Mouse (Mus musculus) embryonic facial prominence, embryonic 11.5 days (tissue): ENCODE data around the gene Kcnj4. TPM values are rescaled to one million over a fixed set of nuclear protein-coding genes. Genes with fewer than 3 reads are reported as not detected.
"Not testable (repeated sequence)": the region's sequence is repeated elsewhere in the genome, so short reads cannot be mapped to it uniquely, and the experiment has no call there.

ENCODE experiments used
- ATAC-seq: fragments of 200-750 bp; cut with Nextera tagmentation; replicated peaks from 2 replicates; pipeline ENCODE4 v1.8.0; 2017; ENCODE audit warnings: low read depth; ENCODE audit not compliant: insufficient number of reproducible peaks, low FRiP score, low TSS enrichment
- DNase-seq: peaks from one replicate; pipeline ENCODE4 v3.0.0-alpha.2; 2015; ENCODE audit warnings: low spot score
- H3K27ac ChIP-seq: fragments of 300-500 bp; sonication (generic); replicated peaks from 2 replicates; pipeline ENCODE4 v1.5.1; 2014; ENCODE audit warnings: mild to moderate bottlenecking, low read depth, low read length, control low read depth
- H3K27me3 ChIP-seq: fragments of 300-500 bp; sonication (generic); 2 replicates; pipeline ENCODE4 v1.6.1; 2014; ENCODE audit warnings: mild to moderate bottlenecking, low read length, moderate library complexity, mixed read lengths; ENCODE audit not compliant: control insufficient read depth, insufficient read depth
- H3K36me3 ChIP-seq: fragments of 300-500 bp; sonication (generic); replicated peaks from 2 replicates; pipeline ENCODE4 v1.6.1; 2014; ENCODE audit warnings: low read depth, mild to moderate bottlenecking, low read length, moderate library complexity, mixed read lengths; ENCODE audit not compliant: control insufficient read depth, insufficient read depth
- H3K4me1 ChIP-seq: fragments of 300-500 bp; sonication (generic); 2 replicates; pipeline ENCODE4 v1.6.1; 2014; ENCODE audit warnings: low read length, mixed read lengths; ENCODE audit not compliant: control insufficient read depth, insufficient read depth
- H3K4me2 ChIP-seq: fragments of 300-500 bp; sonication (generic); 2 replicates; pipeline ENCODE4 v1.6.1; 2014; ENCODE audit warnings: low read depth, mild to moderate bottlenecking, control low read depth, low read length, moderate library complexity
- H3K4me3 ChIP-seq: fragments of 300-500 bp; sonication (generic); 2 replicates; pipeline ENCODE4 v1.5.1; 2014; ENCODE audit warnings: low read depth, low read length, control low read depth
- H3K9ac ChIP-seq: fragments of 300-500 bp; sonication (generic); replicated peaks from 2 replicates; pipeline ENCODE4 v1.6.1; 2014; ENCODE audit warnings: mild to moderate bottlenecking, control low read depth, low read length
- H3K9me3 ChIP-seq: fragments of 300-500 bp; sonication (generic); replicated peaks from 2 replicates; pipeline ENCODE4 v1.6.1; 2016; ENCODE audit warnings: mild to moderate bottlenecking, low read length, inconsistent platforms, mixed read lengths; ENCODE audit not compliant: control insufficient read depth
- WGBS: fragments of 180-500 bp; shearing (Covaris S2); extraction: QIAGEN DNeasy Blood & Tissue Kit; methylation state at CpG from one replicate; pipeline ENCODE4 v1.1.7; 2014; 5-methylcytosine and 5-hydroxymethylcytosine counted together
- polyA plus RNA-seq: library from polyadenylated mRNA; unstranded; fragments of >200 nt; fragmentation: Nextera tagmentation; extraction: Ambion mirVana; gene quantifications from 2 replicates; pipeline ENCODE4 v1.2.1, GENCODE M21; 2014

Gene Kcnj4
- polyA plus RNA-seq, 1 experiment from 2014 or later = not detected

GRCm38 (mm10) chr15:79466601-79467286 is 38.3 kb downstream of the Kcnj4 start:
- Histone ChIP-seq H3K27me3 (peaks cover 2% of the 10 kb centered on the region; the same call in 1 of the 2 replicates), H3K4me3 (no peak overlapping the region), H3K36me3 (no peaks in the 10 kb centered on the region), H3K27ac (no peak overlapping the region), H3K4me2 (no peak overlapping the region), H3K4me1 (no peaks in the 10 kb centered on the region), H3K9me3 (no peaks in the 10 kb centered on the region), H3K9ac (no peak overlapping the region)
- peak; percentile 91 for DNase-seq
- WGBS = 5% methylated on average over 18 of the region's 18 CpGs
- ATAC-seq = peak; percentile 88

GRCm38 (mm10) chr15:79456546-79456945 is 48.5 kb downstream of the Kcnj4 start:
- Histone ChIP-seq H3K9me3 (no peaks in the 10 kb centered on the region), H3K4me3 (no peak overlapping the region), H3K36me3 (no peaks in the 10 kb centered on the region), H3K4me2 (no peak overlapping the region), H3K27ac (no peak overlapping the region), H3K4me1 (no peaks in the 10 kb centered on the region), H3K9ac (no peak overlapping the region), H3K27me3 (no peaks in the 10 kb centered on the region)
- 65% methylated on average over 6 of the region's 6 CpGs for WGBS
- ATAC-seq (no peak), DNase-seq (no peak)

DNA sequence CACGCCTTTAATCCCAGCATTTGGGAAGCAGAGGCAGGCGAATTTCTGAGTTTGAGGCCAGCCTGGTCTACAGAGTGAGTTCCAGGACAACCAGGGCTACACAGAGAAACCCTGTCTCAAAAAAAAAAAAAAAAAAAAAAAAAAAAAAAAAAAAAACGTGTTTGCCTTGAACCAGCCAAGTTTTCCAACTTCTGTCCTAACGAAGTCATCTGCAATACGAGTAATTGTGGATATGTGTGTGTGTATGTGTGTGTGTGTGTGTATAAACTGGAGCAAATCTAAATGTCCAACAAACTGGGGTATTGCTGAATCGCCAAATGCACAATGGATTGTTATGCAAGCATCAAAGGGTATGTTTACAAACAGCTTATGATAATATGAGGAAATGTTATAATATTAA is 48.9 kb downstream of the Kcnj4 start:
- H3K9ac ChIP-seq, H3K36me3 ChIP-seq, H3K27ac ChIP-seq, DNase-seq, H3K4me1 ChIP-seq, H3K4me2 ChIP-seq, ATAC-seq, H3K27me3 ChIP-seq, H3K9me3 ChIP-seq, H3K4me3 ChIP-seq: not testable (repeated sequence)
- WGBS = 44% methylated on average over 6 of the region's 6 CpGs

DNA sequence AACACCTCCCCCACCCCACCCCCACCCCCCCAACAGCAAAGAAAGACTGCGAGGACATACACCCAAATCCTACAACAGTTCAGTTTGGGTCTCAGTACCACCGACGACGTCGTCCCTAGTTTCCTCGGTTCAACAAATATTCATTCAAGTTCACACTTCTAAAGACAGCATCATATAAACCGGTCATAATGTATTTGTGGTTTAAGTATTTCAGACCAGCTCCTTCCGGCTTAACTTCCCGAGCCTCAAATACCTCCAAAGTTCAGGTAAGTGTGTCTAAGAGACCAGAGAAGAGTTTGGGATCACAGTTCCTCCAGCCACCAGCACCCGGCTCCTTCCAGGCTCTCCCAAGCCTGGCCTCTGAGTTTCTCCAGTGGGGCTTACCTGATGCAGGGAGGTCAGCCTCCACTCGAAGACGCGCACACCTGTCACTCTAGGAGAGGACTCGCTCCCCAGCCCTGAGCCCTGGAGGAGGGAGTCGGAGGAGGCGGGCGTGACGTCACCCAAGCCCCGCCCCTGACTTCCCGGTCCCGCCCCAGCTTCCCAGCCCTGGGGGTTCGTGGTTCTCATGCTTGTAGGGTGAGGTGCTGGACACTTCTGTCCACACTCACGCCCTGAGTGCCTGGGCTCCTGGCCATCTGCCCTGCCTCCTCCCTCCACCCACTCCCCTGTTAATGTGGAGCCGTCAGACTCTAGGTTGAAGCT is 49.8 kb downstream of the Kcnj4 start, which contains the start of gene Csnk1e:
Gene Csnk1e (minus strand): TSS at position 461 of the 705 bp plus-strand sequence.
- Histone ChIP-seq H3K9ac (peak within 1 kb of the TSS; percentile 26; the same call in 1 of the 2 replicates), H3K27me3 (no peaks in the 10 kb centered on the region), H3K9me3 (no peaks in the 10 kb centered on the region), H3K4me3 (peak within 1 kb of the TSS; percentile 30), H3K4me1 (no peaks in the 10 kb centered on the region), H3K36me3 (no peaks in the 10 kb centered on the region), H3K4me2 (peak within 1 kb of the TSS; percentile 68), H3K27ac (no peak within 1 kb of the TSS)
- DNase-seq = peak; percentile 76
- WGBS = 2% methylated on average over 24 of the region's 24 CpGs
- ATAC-seq = peak; percentile 72; the same call in 1 of the 2 replicates

DNA sequence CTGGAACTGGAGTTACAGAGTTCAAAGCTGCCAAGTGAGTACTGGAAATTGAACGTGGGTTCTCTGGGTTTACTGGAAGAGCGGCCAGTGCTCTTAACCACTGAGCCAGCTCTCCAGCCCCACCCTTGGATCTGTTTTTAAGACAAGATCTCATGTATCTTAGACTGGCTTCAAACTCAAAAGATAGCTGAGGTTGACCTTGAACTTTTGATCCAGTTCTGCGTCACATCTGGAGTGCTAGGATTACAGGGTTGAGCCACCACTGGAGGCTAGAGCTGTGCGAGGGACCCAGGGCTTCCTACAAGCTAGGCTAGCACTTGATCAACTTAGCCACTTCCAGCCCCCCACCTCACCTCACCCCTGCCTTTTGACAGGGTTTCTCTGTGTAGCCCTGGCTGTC is 51.2 kb downstream of the Kcnj4 start:
- no peak overlapping the region for H3K4me2 ChIP-seq
- DNase-seq (no peak), ATAC-seq (no peak)
- H3K36me3 ChIP-seq = no peaks in the 10 kb centered on the region
- H3K9ac ChIP-seq = no peak overlapping the region
- H3K9me3 ChIP-seq = no peaks in the 10 kb centered on the region
- 88% methylated on average over 4 of the region's 4 CpGs for WGBS
- H3K27ac ChIP-seq = no peak overlapping the region
- H3K27me3 ChIP-seq = no peaks in the 10 kb centered on the region
- H3K4me1 ChIP-seq = no peaks in the 10 kb centered on the region
- no peak overlapping the region for H3K4me3 ChIP-seq

DNA sequence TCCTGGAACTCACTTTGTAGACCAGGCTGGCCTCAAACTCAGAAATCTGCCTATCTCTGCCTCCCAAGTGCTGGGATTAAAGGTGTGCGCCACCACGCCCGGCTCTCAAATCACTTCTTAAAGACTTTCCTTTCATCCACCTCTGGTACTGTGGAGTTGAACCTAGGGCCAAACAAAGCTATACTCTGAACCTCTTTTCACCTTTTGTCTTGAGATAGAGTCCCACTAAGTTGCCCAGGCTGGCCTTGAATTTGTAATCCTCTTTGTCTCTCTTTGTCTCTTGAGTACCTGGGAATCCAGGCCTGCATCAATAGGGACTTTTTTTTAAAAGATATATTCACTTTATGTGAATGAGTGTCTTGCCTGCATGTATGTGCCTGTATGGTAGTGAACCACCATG is 57.0 kb downstream of the Kcnj4 start:
- no peak overlapping the region for H3K4me2 ChIP-seq

DNA sequence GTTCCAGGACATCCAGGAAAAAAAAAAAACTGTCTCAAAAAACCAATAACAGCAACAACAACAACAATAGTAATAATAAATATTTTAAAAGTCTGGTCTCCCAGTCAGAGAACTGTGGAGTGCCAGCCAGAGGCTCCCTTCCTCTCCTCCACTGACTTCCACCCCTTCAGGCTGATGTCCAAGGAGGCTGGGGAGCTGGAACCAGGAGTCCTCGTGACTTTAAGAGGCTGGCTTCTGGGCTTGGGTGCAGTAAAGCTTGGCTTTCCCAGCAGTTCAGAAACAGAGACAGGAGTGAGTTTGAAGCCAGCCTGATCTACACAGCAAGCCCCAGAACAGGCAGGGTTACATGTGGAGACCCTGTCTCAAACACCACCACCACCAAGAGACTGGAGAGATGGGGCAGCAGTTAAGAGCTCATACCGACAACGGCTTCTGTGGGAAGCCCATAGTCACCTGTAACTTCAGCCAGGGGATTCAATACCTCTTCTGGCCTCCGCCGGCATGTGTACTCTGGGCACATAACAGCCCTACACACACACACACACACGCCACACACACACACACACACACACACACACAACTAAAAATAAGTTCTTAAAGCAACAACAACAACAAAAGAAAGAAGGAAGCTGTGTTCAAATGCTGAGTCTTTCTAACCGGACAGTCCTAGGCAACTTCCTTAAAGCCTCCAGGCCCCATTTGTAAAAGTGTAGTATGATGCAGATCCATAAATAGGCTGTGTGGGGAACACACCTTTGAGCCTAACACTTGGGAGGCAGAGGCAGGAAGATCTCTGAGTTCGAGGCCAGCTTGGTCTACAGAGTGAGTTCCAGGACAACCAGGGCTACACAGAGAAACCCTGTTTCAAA is 59.0 kb downstream of the Kcnj4 start:
- H3K4me2 ChIP-seq = no peak overlapping the region
- H3K27me3 ChIP-seq = no peaks in the 10 kb centered on the region
- no peak overlapping the region for H3K27ac ChIP-seq
- no peak for DNase-seq
- no peak overlapping the region for H3K9ac ChIP-seq
- H3K4me3 ChIP-seq = no peak overlapping the region
- H3K4me1 ChIP-seq = no peaks in the 10 kb centered on the region
- no peaks in the 10 kb centered on the region for H3K36me3 ChIP-seq
- no peak for ATAC-seq
- no peaks in the 10 kb centered on the region for H3K9me3 ChIP-seq
- WGBS = 76% methylated on average over 8 of the region's 8 CpGs

More for the DNA sequence above, 57.0 kb downstream of the Kcnj4 start:
- Histone ChIP-seq H3K27me3 (no peaks in the 10 kb centered on the region), H3K27ac (no peak overlapping the region), H3K9ac (no peak overlapping the region), H3K4me1 (no peaks in the 10 kb centered on the region), H3K4me3 (no peak overlapping the region), H3K36me3 (no peaks in the 10 kb centered on the region), H3K9me3 (no peaks in the 10 kb centered on the region)
- 84% methylated on average over 3 of the region's 3 CpGs for WGBS
- no peak for ATAC-seq
- DNase-seq = no peak
